Mouse (Mus musculus) intestine, embryonic 14.5 days (tissue): ENCODE data around the gene Armc5. TPM values are rescaled to one million over a fixed set of nuclear protein-coding genes. Genes with fewer than 3 reads are reported as not detected.
A peak's percentile ranks its signal among the peaks of the same experiment; 100 is the strongest.

Source experiments
- ATAC-seq: fragments of 200-750 bp; cut with Nextera tagmentation; replicated peaks from 2 replicates; pipeline ENCODE4 v1.8.0; 2017; ENCODE audit warnings: low read depth, moderate number of reproducible peaks, moderate TSS enrichment, moderate library complexity; ENCODE audit not compliant: low FRiP score, low TSS enrichment
- DNase-seq: peaks from one replicate; pipeline ENCODE4 v3.0.0-alpha.2; 2018; ENCODE audit warnings: low spot score
- H3K27ac ChIP-seq: fragments of 300-500 bp; sonication (generic); 2 replicates; pipeline ENCODE4 v1.5.1; 2014; ENCODE audit warnings: low read depth, mild to moderate bottlenecking, control low read depth
- H3K27me3 ChIP-seq: fragments of 300-500 bp; sonication (generic); replicated peaks from 2 replicates; pipeline ENCODE4 v1.6.1; 2014; ENCODE audit warnings: low read length, control low read depth; ENCODE audit not compliant: control insufficient read depth, insufficient read depth
- H3K36me3 ChIP-seq: fragments of 300-500 bp; sonication (generic); 2 replicates; pipeline ENCODE4 v1.6.1; 2014; ENCODE audit warnings: low read length, control low read depth; ENCODE audit not compliant: control insufficient read depth, insufficient read depth
- H3K4me1 ChIP-seq: fragments of 300-500 bp; sonication (generic); replicated peaks from 2 replicates; pipeline ENCODE4 v1.6.1; 2014; ENCODE audit warnings: low read length, control low read depth, mixed read lengths; ENCODE audit not compliant: control insufficient read depth, insufficient read depth
- H3K4me2 ChIP-seq: fragments of 300-500 bp; sonication (generic); 2 replicates; pipeline ENCODE4 v1.6.1; 2014; ENCODE audit warnings: low read length
- H3K4me3 ChIP-seq: fragments of 300-500 bp; sonication (generic); 2 replicates; pipeline ENCODE4 v1.5.1; 2014; ENCODE audit warnings: low read depth, low read length, control low read depth, mixed read lengths
- H3K9ac ChIP-seq: fragments of 300-500 bp; sonication (generic); 2 replicates; pipeline ENCODE4 v1.6.1; 2014; ENCODE audit warnings: mild to moderate bottlenecking, low read length
- H3K9me3 ChIP-seq: fragments of 300-500 bp; sonication (generic); 2 replicates; pipeline ENCODE4 v1.6.1; 2016; ENCODE audit warnings: low read length, control low read depth; ENCODE audit not compliant: control insufficient read depth
- WGBS: fragments of 180-500 bp; shearing (Covaris S2); extraction: QIAGEN DNeasy Blood & Tissue Kit; methylation state at CpG from one replicate; pipeline ENCODE4 v1.1.7; 2014; 5-methylcytosine and 5-hydroxymethylcytosine counted together
- polyA plus RNA-seq: library from polyadenylated mRNA; unstranded; fragments of >200 nt; fragmentation: Nextera tagmentation; extraction: Ambion mirVana; gene quantifications from 2 replicates; pipeline ENCODE4 v1.2.1, GENCODE M21; 2014

The Armc5 gene
- polyA plus RNA-seq, 1 experiment from 2014 or later: 13.8 TPM

GRCm38 (mm10) chr7:128240131-128240784 lies 3.1 kb downstream of the Armc5 start:
- peaks cover 54% of the 10 kb centered on the region for H3K36me3 ChIP-seq

DNA sequence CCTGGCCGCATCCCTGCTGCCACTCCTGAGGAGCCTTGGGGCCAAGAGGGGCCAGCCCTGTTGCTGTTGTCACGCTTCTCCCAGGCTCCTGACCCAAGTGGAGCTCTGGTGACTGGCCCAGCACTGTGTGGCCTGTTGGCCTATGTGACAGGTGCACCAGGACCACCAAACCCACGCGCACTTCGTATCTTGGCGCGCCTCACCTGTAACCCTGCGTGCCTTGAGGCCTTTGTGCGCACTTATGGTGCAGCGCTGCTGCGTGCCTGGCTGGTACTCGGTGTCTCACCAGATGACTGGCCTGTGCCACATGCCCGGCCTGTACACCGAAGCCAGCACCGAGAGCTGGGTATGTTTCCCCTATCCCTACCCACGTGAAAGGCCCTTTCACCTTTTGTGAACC lies 5.2 kb downstream of the Armc5 start:
- peaks cover 20% of the 10 kb centered on the region; the same call in 1 of the 2 replicates for H3K4me1 ChIP-seq
- no peak overlapping the region for H3K27ac ChIP-seq
- H3K4me3 ChIP-seq: no peak overlapping the region
- 95% methylated on average over 16 of the region's 16 CpGs for WGBS
- H3K4me2 ChIP-seq: no peak overlapping the region
- H3K36me3 ChIP-seq: peaks cover 49% of the 10 kb centered on the region
- ATAC-seq (no peak), DNase-seq (no peak)
- no peaks in the 10 kb centered on the region for H3K9me3 ChIP-seq
- H3K9ac ChIP-seq: no peak overlapping the region
- no peaks in the 10 kb centered on the region for H3K27me3 ChIP-seq

More at GRCm38 (mm10) chr7:128240131-128240784, 3.1 kb downstream of the Armc5 start:
- no peaks in the 10 kb centered on the region for H3K27me3 ChIP-seq
- H3K4me1 ChIP-seq: peaks cover 15% of the 10 kb centered on the region; the same call in 1 of the 2 replicates
- ATAC-seq: no peak
- H3K9me3 ChIP-seq: no peaks in the 10 kb centered on the region
- WGBS: 95% methylated on average over 27 of the region's 27 CpGs
- H3K4me3 ChIP-seq: no peak overlapping the region
- no peak overlapping the region for H3K9ac ChIP-seq
- no peak for DNase-seq
- no peak overlapping the region for H3K4me2 ChIP-seq
- H3K27ac ChIP-seq: no peak overlapping the region

GRCm38 (mm10) chr7:128243921-128244320 lies 6.8 kb downstream of the Armc5 start:
- Histone ChIP-seq H3K27ac (no peak overlapping the region; the same call in 1 of the 2 replicates), H3K4me1 (peaks cover 27% of the 10 kb centered on the region; the same call in 1 of the 2 replicates), H3K9ac (no peak overlapping the region), H3K4me2 (no peak overlapping the region), H3K27me3 (no peaks in the 10 kb centered on the region), H3K9me3 (no peaks in the 10 kb centered on the region), H3K4me3 (no peak overlapping the region), H3K36me3 (peaks cover 52% of the 10 kb centered on the region)
- ATAC-seq (no peak), DNase-seq (no peak)
- WGBS: 56% methylated on average over 10 of the region's 10 CpGs

GRCm38 (mm10) chr7:128244410-128245025 lies 7.4 kb downstream of the Armc5 start:
- no peak overlapping the region for H3K9ac ChIP-seq
- no peak overlapping the region for H3K4me2 ChIP-seq
- no peak overlapping the region for H3K27ac ChIP-seq
- H3K27me3 ChIP-seq: no peaks in the 10 kb centered on the region
- peaks cover 21% of the 10 kb centered on the region; the same call in 1 of the 2 replicates for H3K4me1 ChIP-seq
- 84% methylated on average over 18 of the region's 18 CpGs for WGBS
- H3K9me3 ChIP-seq: no peaks in the 10 kb centered on the region
- H3K36me3 ChIP-seq: peaks cover 57% of the 10 kb centered on the region
- no peak for ATAC-seq
- H3K4me3 ChIP-seq: no peak overlapping the region
- DNase-seq: no peak

DNA sequence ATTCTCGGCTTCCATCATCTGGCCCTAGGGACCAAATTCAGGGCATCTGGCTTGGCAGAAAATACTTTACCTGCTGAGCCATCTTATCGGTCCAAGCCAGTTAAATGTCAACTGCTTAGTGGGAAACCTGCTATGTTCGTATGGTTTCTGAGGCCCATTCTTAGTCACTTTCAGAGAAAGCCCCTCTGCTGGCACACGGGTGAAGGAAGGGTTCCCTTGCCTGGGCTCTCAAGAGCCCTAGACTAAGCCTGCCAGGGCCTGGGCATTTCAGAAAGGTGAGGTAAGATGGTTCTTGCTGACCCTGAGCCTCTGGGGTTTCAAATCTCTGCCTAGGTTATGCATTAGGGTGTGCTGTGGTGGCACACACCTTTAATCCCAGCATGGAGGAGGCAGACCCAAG lies 8.4 kb downstream of the Armc5 start:
- 87% methylated on average over 4 of the region's 4 CpGs for WGBS
- Histone ChIP-seq H3K9ac (no peak overlapping the region), H3K36me3 (peaks cover 59% of the 10 kb centered on the region), H3K4me3 (no peak overlapping the region), H3K4me2 (no peak overlapping the region), H3K27me3 (no peaks in the 10 kb centered on the region), H3K4me1 (peaks cover 23% of the 10 kb centered on the region; the same call in 1 of the 2 replicates), H3K27ac (peak overlapping the region; percentile 89), H3K9me3 (no peaks in the 10 kb centered on the region)
- DNase-seq (no peak), ATAC-seq (no peak)

DNA sequence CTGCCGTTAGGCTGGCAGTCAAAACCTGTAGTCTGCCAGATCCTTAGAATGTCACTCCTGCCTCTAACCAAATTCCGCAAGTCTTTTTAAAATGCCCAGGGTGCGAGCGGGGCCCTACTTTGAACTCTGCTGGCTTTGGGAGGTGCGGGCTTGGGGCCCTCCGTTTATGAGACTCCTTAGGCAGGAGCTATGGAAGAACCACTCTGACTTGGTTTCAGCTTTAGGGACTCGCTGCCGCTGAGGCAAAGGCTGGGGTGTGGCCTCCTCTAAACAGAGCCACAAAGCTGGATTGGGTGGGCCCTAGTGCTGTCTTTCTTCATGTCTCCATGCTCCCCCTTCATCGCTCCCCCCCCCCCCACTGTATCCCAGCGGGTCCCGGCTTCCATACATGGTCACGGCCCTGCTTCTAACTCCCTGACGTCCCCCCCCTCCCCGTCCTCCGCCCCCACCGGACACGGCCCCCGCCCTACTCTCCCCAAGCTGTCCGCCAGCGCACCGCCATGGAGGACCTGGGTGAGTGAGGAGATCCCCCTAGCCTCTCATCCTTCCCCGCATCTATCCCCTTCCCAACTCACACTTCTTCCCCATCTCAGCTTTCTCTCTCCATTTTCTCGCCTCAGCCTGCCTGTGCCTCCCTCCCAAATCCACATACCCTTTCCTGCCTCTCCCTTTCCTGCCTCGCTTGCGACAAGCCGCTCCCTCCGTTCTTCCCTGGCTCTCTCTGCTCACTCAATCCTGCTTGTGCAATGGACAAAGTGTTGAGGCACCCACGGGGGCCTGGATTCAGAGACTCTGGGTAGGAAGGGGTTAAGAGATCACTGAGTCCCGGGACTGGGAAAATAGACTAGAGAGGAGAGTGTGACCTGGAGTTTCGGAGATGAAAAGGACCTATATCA lies 9.6 kb downstream of the Armc5 start, which contains the start of gene Tgfb1i1:
Gene Tgfb1i1 (plus strand): TSS at position 317 of the 896 bp plus-strand sequence.
- Histone ChIP-seq H3K27me3 (no peaks in the 10 kb centered on the region), H3K27ac (peak within 1 kb of the TSS; percentile 89), H3K9me3 (no peaks in the 10 kb centered on the region), H3K4me1 (peaks cover 23% of the 10 kb centered on the region; the same call in 1 of the 2 replicates), H3K4me3 (peak within 1 kb of the TSS; percentile 54), H3K9ac (peak within 1 kb of the TSS; percentile 78), H3K36me3 (peaks cover 57% of the 10 kb centered on the region), H3K4me2 (peak within 1 kb of the TSS; percentile 67)
- DNase-seq (peak; percentile 79), ATAC-seq (peak; percentile 87)
- WGBS: 1% methylated on average over 29 of the region's 30 CpGs

DNA sequence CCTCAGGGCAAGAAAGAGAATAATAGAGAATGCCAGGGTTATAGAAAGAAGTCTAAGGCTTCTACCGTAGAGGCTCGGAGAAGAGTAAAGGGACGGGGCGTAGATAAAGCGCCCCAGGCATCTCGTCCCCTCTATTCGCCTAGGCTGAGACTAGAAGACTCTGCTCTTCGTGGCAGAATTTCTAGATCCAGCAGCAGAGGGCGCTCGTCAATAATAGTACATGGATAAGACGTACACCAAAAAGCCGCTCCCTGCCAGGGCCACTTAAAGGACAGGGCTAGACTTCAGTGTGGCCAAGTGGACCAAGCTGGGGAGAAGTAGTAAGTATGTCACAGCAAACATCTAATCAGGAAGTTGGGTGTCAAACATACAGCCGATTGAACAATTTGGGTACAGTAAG lies 10.3 kb downstream of the Armc5 start:
- peak; percentile 93 for DNase-seq
- ATAC-seq: peak; percentile 65
- H3K4me2 ChIP-seq: peak overlapping the region; percentile 67
- peaks cover 28% of the 10 kb centered on the region; the same call in 1 of the 2 replicates for H3K4me1 ChIP-seq
- H3K9me3 ChIP-seq: no peaks in the 10 kb centered on the region
- H3K27me3 ChIP-seq: no peaks in the 10 kb centered on the region
- H3K9ac ChIP-seq: peak overlapping the region; percentile 78
- WGBS: 2% methylated on average over 13 of the region's 13 CpGs
- H3K27ac ChIP-seq: peak overlapping the region; percentile 89
- H3K4me3 ChIP-seq: peak overlapping the region; percentile 54
- peaks cover 58% of the 10 kb centered on the region for H3K36me3 ChIP-seq
